In the genomic region with DNA sequence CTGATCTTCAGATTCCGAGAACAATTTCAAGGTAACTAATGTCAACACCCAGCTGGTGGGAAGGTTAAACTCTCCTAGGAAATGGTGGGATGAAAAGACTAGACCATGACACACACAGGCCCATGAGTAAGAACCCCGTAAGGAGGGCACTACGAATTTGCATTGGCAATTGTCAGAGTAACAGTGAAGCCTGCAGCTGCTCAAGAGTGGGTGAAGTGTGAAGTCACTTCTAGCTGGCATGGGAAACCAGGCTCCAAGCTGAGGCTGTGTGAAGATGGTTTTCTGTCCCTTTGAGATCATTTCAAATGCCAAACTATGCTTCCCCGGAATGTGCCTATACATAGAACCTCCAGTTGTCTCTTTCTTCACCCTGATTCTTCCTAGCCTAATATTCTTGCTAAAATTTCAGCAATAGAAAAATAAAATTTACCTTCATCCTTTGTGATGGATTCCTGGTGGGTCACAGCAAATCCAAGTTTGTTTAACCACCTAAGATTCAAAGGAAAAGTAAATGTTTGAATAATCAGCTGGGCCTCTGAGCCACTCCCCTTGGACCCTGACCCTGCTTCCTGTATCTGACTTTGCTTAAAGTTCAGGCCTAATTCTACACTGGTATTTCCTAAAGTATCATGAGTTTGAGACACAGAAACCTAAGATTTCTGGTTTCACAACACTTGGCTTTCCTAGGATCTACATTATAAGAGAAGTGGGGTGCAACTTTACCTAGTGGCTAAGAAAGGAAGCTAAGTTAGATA, we compare ENCODE assay signal across 17 mouse cellular contexts.
A peak's percentile ranks its signal among the peaks of the same experiment; 100 is the strongest.
DNase-seq lines count a peak whose midpoint lies in the region; ATAC-seq and TF ChIP-seq lines count a peak whose summit lies in the region.
"Had no signal": no experiment of that assay in that cellular context is flagged by ENCODE, and none has a peak within 500 bp of the region (broad histone marks: within the 10 kb centered on the region; RNA-seq: fewer than 3 reads in every experiment).

No protein-coding gene starts in this region.

- H3K9me3 ChIP-seq in midbrain, embryonic 11.5 days (ENCODE audit: control insufficient read depth, low read length): no peaks in the 10 kb centered on the region
- H3K9me3 ChIP-seq in midbrain, embryonic 14.5 days (ENCODE audit: control insufficient read depth, low read length): no peaks in the 10 kb centered on the region
- H3K9me3 ChIP-seq: hindbrain, embryonic 15.5 days; limb, embryonic 12.5 days; neural tube, embryonic 12.5 days had no signal

- intact Hi-C loops in heart, postnatal 14 days (cut with DNase I): no loop called here
- intact Hi-C loops in gastrocnemius, postnatal 36 days (cut with DNase I): no loop called here

- TF ChIP-seq CTCF in olfactory bulb, adult 2 months (IDR thresholded peaks at IDR 0.05; ENCODE audit: insufficient read depth, low read depth, low read length): no peak

- no peak overlapping the region for H3K4me2 ChIP-seq in midbrain, embryonic 11.5 days
- H3K4me2 ChIP-seq in midbrain, embryonic 14.5 days (ENCODE audit: low read length): no peak overlapping the region
- H3K4me2 ChIP-seq: hindbrain, embryonic 15.5 days; limb, embryonic 12.5 days; neural tube, embryonic 12.5 days had no signal

- no peaks in the 10 kb centered on the region for H3K4me1 ChIP-seq in midbrain, embryonic 11.5 days (ENCODE audit: control insufficient read depth, insufficient read depth, low read length)
- no peaks in the 10 kb centered on the region for H3K4me1 ChIP-seq in midbrain, embryonic 14.5 days (ENCODE audit: control insufficient read depth, insufficient read depth, low read length)
- H3K4me1 ChIP-seq in olfactory bulb, adult 2 months (ENCODE audit: control insufficient read depth, insufficient read depth, low read length): no peaks in the 10 kb centered on the region
- H3K4me1 ChIP-seq: hindbrain, embryonic 15.5 days; limb, embryonic 12.5 days; neural tube, embryonic 12.5 days had no signal

- no peaks in the 10 kb centered on the region for H3K36me3 ChIP-seq in midbrain, embryonic 11.5 days (ENCODE audit: control insufficient read depth, insufficient read depth, low read length)
- no peaks in the 10 kb centered on the region for H3K36me3 ChIP-seq in midbrain, embryonic 14.5 days (ENCODE audit: control insufficient read depth, insufficient read depth, low read length)
- H3K36me3 ChIP-seq: hindbrain, embryonic 15.5 days; limb, embryonic 12.5 days; neural tube, embryonic 12.5 days had no signal

- H3K9ac ChIP-seq in midbrain, embryonic 11.5 days (ENCODE audit: low read length): no peak overlapping the region
- H3K9ac ChIP-seq in midbrain, embryonic 14.5 days (replicated peaks; ENCODE audit: low read length): no peak overlapping the region
- H3K9ac ChIP-seq: hindbrain, embryonic 15.5 days; limb, embryonic 12.5 days; neural tube, embryonic 12.5 days had no signal

- no peak overlapping the region for H3K4me3 ChIP-seq in midbrain, embryonic 11.5 days (ENCODE audit: low read depth, low read length)
- no peak overlapping the region for H3K4me3 ChIP-seq in midbrain, embryonic 14.5 days (replicated peaks; ENCODE audit: low read depth, low read length)
- no peak overlapping the region for H3K4me3 ChIP-seq in olfactory bulb, adult 2 months (ENCODE audit: insufficient read depth, low read depth, low read length)
- H3K4me3 ChIP-seq: hindbrain, embryonic 15.5 days; limb, embryonic 12.5 days; neural tube, embryonic 12.5 days had no signal

- DNase-seq in midbrain, embryonic 11.5 days (ENCODE audit: low spot score, missing footprints): peak; percentile 74
- no peak for DNase-seq in midbrain, embryonic 14.5 days
- DNase-seq in layer of hippocampus, adult 9-11 months: peak; percentile 71
- peak; percentile 90 for DNase-seq in telencephalon, adult 2 months (ENCODE audit: low read depth, low spot score)
- DNase-seq in heart, postnatal 14 days: no peak
- no peak for DNase-seq in spleen, postnatal 14 days (ENCODE audit: low spot score in 2 of 2)
- no peak for DNase-seq in gastrocnemius, postnatal 36 days
- DNase-seq: cerebellum, adult 8-10 months; embryo, embryonic 11 days; lung, adult 2 months; thymus, postnatal 4 days had no signal

- TF ChIP-seq POLR2A in olfactory bulb, adult 2 months (IDR thresholded peaks at IDR 0.05; ENCODE audit: insufficient read depth, low read depth, low read length): no peak

- no peaks in the 10 kb centered on the region for H3K27me3 ChIP-seq in midbrain, embryonic 11.5 days (ENCODE audit: control insufficient read depth, insufficient read depth, low read length)
- H3K27me3 ChIP-seq in midbrain, embryonic 14.5 days (ENCODE audit: control insufficient read depth, insufficient read depth, low read length): no peaks in the 10 kb centered on the region
- H3K27me3 ChIP-seq: hindbrain, embryonic 15.5 days; limb, embryonic 12.5 days; neural tube, embryonic 12.5 days had no signal

- no peak overlapping the region for H3K27ac ChIP-seq in midbrain, embryonic 11.5 days (ENCODE audit: low read depth, low read length)
- H3K27ac ChIP-seq in midbrain, embryonic 14.5 days (replicated peaks; ENCODE audit: low read depth, low read length): no peak overlapping the region
- H3K27ac ChIP-seq in olfactory bulb, adult 2 months (ENCODE audit: insufficient read depth, low read depth, low read length): peak overlapping the region; percentile 31; the same call in 1 of the 2 replicates
- H3K27ac ChIP-seq: hindbrain, embryonic 15.5 days; limb, embryonic 12.5 days; neural tube, embryonic 12.5 days had no signal

- WGBS in midbrain, embryonic 11.5 days: 87% methylated on average over 4 of the region's 4 CpGs
- 85% methylated on average over 4 of the region's 4 CpGs for whole genome bisulfite sequencing in midbrain, embryonic 14.5 days
- 46% methylated on average over 4 of the region's 4 CpGs for WGBS in olfactory bulb, adult 2 months

- ATAC-seq in midbrain, embryonic 11.5 days (ENCODE audit: low FRiP score): no peak
- no peak for ATAC-seq in midbrain, embryonic 14.5 days (ENCODE audit: low FRiP score, low TSS enrichment)
- ATAC-seq: forebrain, embryonic 14.5 days; midbrain, embryonic 16.5 days had no signal

Comparison
In these comparisons a context has a peak if more than half of its experiments do, and no peak if none do; other contexts are left out.
1. DNase-seq: peak in midbrain, embryonic 11.5 days (single experiment), layer of hippocampus, adult 9-11 months (single experiment) and telencephalon, adult 2 months (single experiment); none in midbrain, embryonic 14.5 days (single experiment), heart, postnatal 14 days (0 of 2), spleen, postnatal 14 days (0 of 2) and gastrocnemius, postnatal 36 days (0 of 2).